Mouse (Mus musculus): Measurements from ENCODE around the gene Nkx1-2.

The Nkx1-2 gene

GRCm38 (mm10) chr7:132599071-132599975, at the start of gene Nkx1-2:
Gene Nkx1-2, minus strand, starts transcription at chr7:132599637.
- DNase-seq (ENCODE audit: low read depth, low spot score): no peak

- DNase-seq (ENCODE audit: low read depth, low spot score): no peak
Observed at GRCm38 (mm10) chr7:132646514-132646913, 47.1 kb upstream of the Nkx1-2 start.

GRCm38 (mm10) chr7:132644605-132645279, 45.3 kb upstream of the Nkx1-2 start:
- DNase-seq (ENCODE audit: low read depth, low spot score): no peak

DNA sequence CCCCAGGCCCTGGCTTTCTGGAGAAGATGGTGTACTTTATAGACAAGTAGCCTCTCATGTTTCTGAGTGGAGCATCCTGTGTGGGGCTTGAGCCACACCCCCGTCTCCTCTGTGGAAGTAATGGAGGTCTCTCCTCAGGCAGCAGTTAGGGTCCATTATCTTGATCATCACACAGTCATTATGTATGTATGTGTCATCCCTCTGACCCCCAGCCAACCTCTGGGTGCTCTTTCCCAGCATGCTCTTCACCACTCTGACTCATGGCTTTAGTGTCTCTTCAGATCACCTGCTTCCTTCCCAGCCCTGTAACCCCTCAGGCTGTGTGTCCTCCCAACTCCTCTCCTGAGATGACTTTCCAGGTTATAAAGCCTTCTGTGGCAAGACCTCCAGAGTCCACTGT, 42.2 kb upstream of the Nkx1-2 start:
- DNase-seq (ENCODE audit: low read depth, low spot score): no peak

DNA sequence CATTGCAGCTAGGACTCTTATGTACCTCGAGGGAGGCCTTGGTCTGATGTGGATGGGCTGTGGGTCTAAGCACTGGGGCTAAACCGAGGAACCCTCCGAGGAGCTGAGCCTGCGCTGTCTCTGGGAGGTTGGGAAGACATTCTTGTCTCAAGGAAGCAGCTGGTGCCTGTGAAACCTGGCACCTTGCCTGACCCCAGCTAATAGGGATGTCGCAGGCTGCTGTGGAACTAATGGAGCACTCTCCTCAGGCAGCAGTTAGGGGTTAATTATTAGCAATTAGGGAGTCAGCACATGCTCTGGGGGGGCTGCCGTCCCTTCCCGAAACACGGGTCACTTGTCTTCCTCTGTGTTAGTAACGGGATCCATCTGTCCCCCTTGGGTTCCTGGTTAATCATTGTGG, 41.5 kb upstream of the Nkx1-2 start:
- DNase-seq (ENCODE audit: low read depth, low spot score): no peak

GRCm38 (mm10) chr7:132638446-132639087, 39.1 kb upstream of the Nkx1-2 start:
- peak; percentile 50 for DNase-seq (ENCODE audit: low read depth, low spot score)

- DNase-seq (ENCODE audit: low read depth, low spot score): no peak
Observed at GRCm38 (mm10) chr7:132637292-132637691, 37.9 kb upstream of the Nkx1-2 start.

DNA sequence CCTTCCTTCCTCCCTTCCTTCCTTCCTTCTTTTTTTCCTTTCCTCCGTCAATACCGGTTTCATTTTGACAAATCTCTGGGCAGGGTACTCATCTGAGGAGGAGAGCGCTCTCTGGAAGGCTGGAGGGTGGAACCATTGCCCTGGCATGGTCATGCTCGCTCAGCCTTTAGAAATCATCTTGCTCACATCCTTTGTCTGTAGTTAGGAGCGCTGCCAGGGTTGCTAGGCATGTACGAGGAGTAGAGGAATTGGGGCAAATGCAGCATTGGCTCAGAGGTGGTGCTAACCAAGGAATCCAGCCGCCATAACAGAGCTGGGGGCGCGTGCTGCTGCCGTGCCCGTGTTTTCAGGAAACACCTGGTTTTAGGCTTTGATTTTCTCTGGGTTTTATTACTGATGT, 31.9 kb upstream of the Nkx1-2 start:
- no peak for DNase-seq (ENCODE audit: low read depth, low spot score)

DNA sequence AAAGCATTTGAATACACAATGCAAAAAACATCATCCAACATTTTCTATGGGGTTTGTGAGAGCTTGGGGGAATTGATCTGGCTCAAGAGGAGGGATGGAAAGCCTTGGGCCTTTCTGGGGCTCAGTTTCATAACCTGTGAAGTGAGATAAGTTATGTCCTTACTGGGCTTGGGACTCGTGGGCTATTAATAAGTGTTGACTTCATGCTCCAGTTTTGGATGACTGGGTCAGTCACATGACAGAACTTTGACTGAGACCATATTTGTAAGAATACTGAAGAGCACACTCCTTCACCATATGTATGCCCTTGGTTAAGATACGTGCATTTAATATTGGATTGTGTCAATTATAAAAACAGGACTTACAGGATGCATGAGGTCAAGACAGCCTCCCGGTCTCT, 28.0 kb upstream of the Nkx1-2 start:
- DNase-seq (ENCODE audit: low read depth, low spot score): no peak

GRCm38 (mm10) chr7:132626174-132626573, 26.7 kb upstream of the Nkx1-2 start:
- no peak for DNase-seq (ENCODE audit: low read depth, low spot score)

GRCm38 (mm10) chr7:132624161-132624560, 24.7 kb upstream of the Nkx1-2 start:
- no peak for DNase-seq (ENCODE audit: low read depth, low spot score)

GRCm38 (mm10) chr7:132619975-132620918, 20.8 kb upstream of the Nkx1-2 start:
- DNase-seq (ENCODE audit: low read depth, low spot score): no peak

- DNase-seq (ENCODE audit: low read depth, low spot score): no peak
Observed at GRCm38 (mm10) chr7:132619549-132619948, 20.1 kb upstream of the Nkx1-2 start.

DNA sequence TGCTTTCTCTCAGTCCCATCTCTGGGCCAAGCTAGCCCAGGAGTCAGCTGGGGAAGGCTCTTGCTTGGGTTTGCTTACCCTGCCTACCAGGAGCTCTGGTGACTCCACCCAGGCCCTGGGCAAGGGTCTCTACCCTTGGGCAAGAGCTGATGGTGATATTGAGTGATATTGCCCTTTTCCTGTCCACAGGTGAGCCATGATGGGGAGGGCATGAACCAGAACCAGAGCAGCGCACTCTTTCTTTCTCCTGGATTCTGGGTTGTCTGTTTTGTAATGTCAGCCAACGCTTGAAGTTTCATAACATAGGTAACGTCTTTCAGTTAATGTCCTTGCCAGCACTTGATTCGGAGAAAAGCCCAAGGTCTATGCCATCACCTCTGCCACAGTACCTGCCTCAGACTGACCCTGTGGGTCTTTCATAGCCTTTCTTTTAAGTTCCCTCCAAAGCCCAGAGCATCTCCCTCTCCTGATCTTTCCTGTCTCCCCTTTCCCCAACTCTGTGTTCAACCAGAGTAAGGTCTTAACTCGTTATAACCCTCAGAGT, 17.7 kb upstream of the Nkx1-2 start:
- DNase-seq (ENCODE audit: low read depth, low spot score): no peak

DNA sequence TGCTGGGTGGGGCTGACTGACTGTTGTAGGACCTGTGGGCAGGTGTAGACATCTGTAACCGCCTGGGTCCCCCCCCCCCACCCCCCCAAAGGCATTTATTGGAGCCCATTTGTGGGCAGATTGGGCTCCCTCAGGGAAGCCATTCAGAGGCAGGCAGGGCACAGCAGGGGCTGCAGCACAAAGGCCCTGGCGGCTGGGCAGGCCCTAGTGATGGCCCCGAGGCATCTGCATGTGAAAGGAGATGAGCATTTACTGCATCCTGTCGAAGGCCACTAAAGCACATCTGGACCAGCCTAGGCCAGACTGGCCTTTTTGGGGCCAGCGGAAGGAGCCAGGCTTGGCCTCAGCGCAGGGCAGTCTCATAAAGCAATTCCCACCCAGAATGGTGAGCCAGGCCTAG, 17.0 kb upstream of the Nkx1-2 start:
- DNase-seq (ENCODE audit: low read depth, low spot score): no peak

DNA sequence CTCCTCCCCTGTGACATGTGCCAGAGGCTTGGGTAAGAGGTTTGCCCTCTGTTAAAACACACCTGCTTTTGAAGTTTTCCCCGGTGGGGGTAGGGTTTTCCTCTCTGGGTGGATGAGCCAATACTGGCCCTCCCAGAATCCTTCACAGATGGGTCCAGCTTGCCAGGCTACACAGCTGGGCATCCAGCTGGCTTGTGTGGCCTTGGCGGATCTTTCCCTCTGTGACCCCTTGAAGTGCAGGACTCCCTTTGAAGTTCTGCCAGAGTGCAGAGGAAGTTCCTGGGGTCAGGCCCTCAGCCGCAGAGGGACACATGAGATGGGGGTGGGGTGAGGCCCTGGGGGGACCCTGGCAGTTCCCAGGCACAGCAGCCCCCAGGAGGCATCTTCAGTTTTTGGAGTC, 15.9 kb upstream of the Nkx1-2 start:
- no peak for DNase-seq (ENCODE audit: low read depth, low spot score)

DNA sequence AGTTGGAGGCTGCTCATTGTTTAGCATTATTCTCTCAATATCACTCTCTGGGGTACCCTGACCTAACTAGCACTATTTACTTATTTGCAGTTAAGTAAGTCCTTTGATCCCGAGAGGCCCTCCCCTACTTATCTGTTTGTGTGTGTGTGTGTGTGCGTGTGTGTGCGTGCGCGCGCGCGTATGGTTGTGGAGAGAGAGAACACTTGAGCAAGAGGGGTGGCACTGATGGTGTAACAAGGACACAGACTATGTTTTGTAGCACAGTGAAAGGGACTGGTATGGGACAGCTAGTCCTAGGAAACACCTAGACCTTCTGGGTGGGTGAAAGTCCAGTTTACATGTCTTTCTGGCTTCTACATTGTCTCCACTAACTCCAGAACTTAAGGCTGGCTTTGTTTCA, 12.1 kb upstream of the Nkx1-2 start:
- no peak for DNase-seq (ENCODE audit: low read depth, low spot score)

GRCm38 (mm10) chr7:132610468-132611318, 11.3 kb upstream of the Nkx1-2 start, which contains the start of gene Lhpp:
Gene Lhpp, plus strand, starts transcription at chr7:132610638.
- DNase-seq (ENCODE audit: low read depth, low spot score): peak; percentile 79

GRCm38 (mm10) chr7:132608316-132609020, 9.0 kb upstream of the Nkx1-2 start:
- DNase-seq (ENCODE audit: low read depth, low spot score): no peak

All from embryo, embryonic 11.5 days (tissue).